Mouse (Mus musculus) heart, embryonic 13.5 days (tissue): ENCODE measurements at regions not wholly inside any gene's neighbourhood (a gene's known extent, or its start where the extent isn't known, plus 50 kb on each side); places are given as distances from the start of the nearest gene placed in this dataset.

ENCODE experiments used
- ATAC-seq: fragments of 200-750 bp; cut with Nextera tagmentation; 2 replicates; pipeline ENCODE4 v1.8.0; 2017; ENCODE audit warnings: moderate TSS enrichment; ENCODE audit not compliant: insufficient number of reproducible peaks, low FRiP score, low TSS enrichment; ENCODE audit errors: extremely low read depth
- H3K27ac ChIP-seq: fragments of 300-500 bp; sonication (generic); replicated peaks from 2 replicates; pipeline ENCODE4 v1.5.1; 2015; ENCODE audit warnings: moderate library complexity, mild to moderate bottlenecking, inconsistent platforms
- H3K27me3 ChIP-seq: fragments of 300-500 bp; sonication (generic); replicated peaks from 2 replicates; pipeline ENCODE4 v1.6.1; 2015; ENCODE audit warnings: mild to moderate bottlenecking, inconsistent platforms
- H3K36me3 ChIP-seq: fragments of 300-500 bp; sonication (generic); 2 replicates; pipeline ENCODE4 v1.6.1; 2015; ENCODE audit warnings: mild to moderate bottlenecking, inconsistent platforms
- H3K4me1 ChIP-seq: fragments of 300-500 bp; sonication (generic); 2 replicates; pipeline ENCODE4 v1.6.1; 2015; ENCODE audit warnings: inconsistent platforms
- H3K4me2 ChIP-seq: fragments of 300-500 bp; sonication (generic); 2 replicates; pipeline ENCODE4 v1.6.1; 2015; ENCODE audit warnings: inconsistent platforms, mild to moderate bottlenecking, moderate library complexity
- H3K4me3 ChIP-seq: fragments of 300-500 bp; sonication (generic); 2 replicates; pipeline ENCODE4 v1.5.1; 2015; ENCODE audit warnings: moderate library complexity, mild to moderate bottlenecking, inconsistent platforms
- H3K9ac ChIP-seq: fragments of 300-500 bp; sonication (generic); 2 replicates; pipeline ENCODE4 v1.6.1; 2015; ENCODE audit warnings: inconsistent platforms, mild to moderate bottlenecking, moderate library complexity
- H3K9me3 ChIP-seq: fragments of 300-500 bp; sonication (generic); 2 replicates; pipeline ENCODE4 v1.6.1; 2016; ENCODE audit warnings: inconsistent platforms
- WGBS: fragments of 180-500 bp; shearing (Covaris S2); methylation state at CpG from one replicate; pipeline ENCODE4 v1.1.7; 2015; ENCODE audit warnings: mixed read lengths; 5-methylcytosine and 5-hydroxymethylcytosine counted together

DNA sequence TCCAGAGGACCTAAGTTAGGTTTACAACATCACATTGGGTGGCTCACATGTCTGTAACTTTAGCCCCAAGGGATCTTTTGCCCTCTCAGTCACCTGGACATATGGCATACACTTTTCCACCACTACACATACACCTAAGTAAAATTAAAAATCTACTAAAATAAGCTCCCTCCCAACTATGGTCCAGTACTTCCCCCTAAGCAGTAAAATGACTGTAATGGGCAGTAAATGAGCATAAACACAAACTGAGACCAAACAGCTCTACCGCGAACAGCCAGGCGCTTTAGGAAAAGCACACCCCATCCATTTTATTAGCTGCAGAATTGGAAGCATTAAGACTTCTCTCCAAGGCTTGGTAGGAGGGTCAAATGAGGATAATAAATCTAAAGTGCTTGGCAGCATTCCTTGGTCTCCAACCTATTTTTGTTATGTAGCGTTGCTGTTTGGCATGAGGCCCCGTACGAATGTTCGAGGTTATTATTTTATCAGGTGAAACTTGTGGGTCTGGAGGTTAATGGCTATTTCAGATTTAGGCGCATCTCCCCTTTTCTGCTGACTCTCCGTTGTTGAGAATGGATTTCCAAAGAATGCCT is 157.5 kb upstream of the Eif4g2 start:
- no peak overlapping the region for H3K4me3 ChIP-seq
- no peak overlapping the region for H3K27ac ChIP-seq
- H3K27me3 ChIP-seq = no peaks in the 10 kb centered on the region
- H3K4me2 ChIP-seq = no peak overlapping the region
- H3K4me1 ChIP-seq = 0 out of 2 replicates have a peak, but pooled peaks cover 5% of the 10 kb centered on the region
- 70% methylated on average over 9 of the region's 9 CpGs for WGBS
- ATAC-seq = no peak
- H3K9ac ChIP-seq = no peak overlapping the region
- peaks cover 4% of the 10 kb centered on the region; the same call in 1 of the 2 replicates for H3K9me3 ChIP-seq
- no peaks in the 10 kb centered on the region for H3K36me3 ChIP-seq

DNA sequence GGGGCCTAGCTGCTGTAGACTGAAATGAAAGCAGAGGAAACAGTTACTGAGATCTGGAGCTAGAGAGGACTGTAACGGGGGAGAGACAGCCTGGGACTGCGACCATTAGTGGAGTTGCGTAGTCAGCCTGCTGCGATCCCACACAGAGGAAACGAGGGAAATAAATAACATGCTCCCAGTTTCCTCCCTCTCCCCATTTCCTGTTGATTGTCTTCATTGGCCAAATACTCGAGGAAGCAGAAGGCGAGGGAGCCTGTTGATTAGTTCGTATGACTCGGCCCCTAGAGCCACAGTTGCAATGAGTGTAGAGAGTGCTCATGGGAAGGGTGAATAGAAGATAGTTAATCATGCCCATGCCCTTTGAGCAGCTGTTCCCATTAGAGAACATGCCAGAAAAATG is 155.0 kb upstream of the Eif4g2 start:
- Histone ChIP-seq H3K4me1 (0 out of 2 replicates have a peak, but pooled peaks cover 5% of the 10 kb centered on the region), H3K4me3 (no peak overlapping the region), H3K4me2 (no peak overlapping the region), H3K27ac (peak overlapping the region; percentile 45; the same call in 1 of the 2 replicates), H3K9me3 (peaks cover 4% of the 10 kb centered on the region; the same call in 1 of the 2 replicates), H3K27me3 (no peaks in the 10 kb centered on the region), H3K9ac (no peak overlapping the region), H3K36me3 (no peaks in the 10 kb centered on the region)
- WGBS = 58% methylated on average over 9 of the region's 9 CpGs
- ATAC-seq = no peak

DNA sequence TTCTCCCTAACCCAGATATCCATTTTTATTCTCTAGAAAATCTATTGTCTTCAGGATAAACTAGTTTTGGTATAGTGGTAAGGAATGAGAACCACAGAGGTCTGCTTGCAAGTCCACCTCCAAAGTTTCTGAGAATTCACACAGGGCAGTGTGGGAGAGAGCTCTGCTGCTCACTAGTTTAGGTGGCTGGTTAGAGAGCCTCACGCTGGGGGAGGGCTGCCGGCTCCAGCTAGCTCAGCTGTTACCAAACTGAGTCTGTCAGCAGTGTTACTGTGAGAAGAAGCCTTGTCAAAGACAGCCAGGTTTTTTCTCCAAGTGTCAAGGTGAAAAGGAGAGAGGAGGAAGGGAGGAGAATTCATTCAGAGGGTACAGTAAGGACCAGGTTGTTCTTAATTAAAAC is 147.8 kb upstream of the Eif4g2 start:
- no peak overlapping the region for H3K27ac ChIP-seq
- no peak overlapping the region for H3K9ac ChIP-seq
- no peaks in the 10 kb centered on the region for H3K36me3 ChIP-seq
- 54% methylated on average over 2 of the region's 2 CpGs for WGBS
- peaks cover 5% of the 10 kb centered on the region for H3K4me1 ChIP-seq
- H3K27me3 ChIP-seq = no peaks in the 10 kb centered on the region
- no peak for ATAC-seq
- H3K4me2 ChIP-seq = no peak overlapping the region
- no peak overlapping the region for H3K4me3 ChIP-seq
- H3K9me3 ChIP-seq = no peaks in the 10 kb centered on the region

DNA sequence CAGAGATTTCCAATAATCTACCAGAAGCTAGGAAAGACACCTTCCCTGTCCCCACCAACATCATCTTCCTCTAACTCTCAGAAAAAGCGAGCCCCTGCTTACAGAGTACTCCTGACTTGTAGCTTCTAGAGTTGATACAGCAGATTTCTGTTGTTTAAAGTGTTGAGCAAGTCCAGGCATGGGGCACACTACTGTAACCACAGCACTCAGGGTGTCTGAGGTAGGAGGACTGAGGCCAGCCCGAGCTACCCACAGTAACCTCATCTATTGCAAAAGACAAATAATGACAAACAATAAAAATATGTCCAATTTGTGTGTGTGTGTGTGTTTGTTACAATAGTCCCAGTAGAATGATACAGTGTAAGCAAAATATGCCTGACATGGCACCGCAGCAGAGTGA is 144.3 kb upstream of the Eif4g2 start:
- Histone ChIP-seq H3K27ac (no peak overlapping the region), H3K4me3 (no peak overlapping the region), H3K27me3 (no peaks in the 10 kb centered on the region), H3K9me3 (no peaks in the 10 kb centered on the region), H3K4me1 (peaks cover 5% of the 10 kb centered on the region), H3K4me2 (no peak overlapping the region), H3K36me3 (no peaks in the 10 kb centered on the region), H3K9ac (no peak overlapping the region)
- WGBS = 58% methylated on average over 3 of the region's 3 CpGs
- no peak for ATAC-seq

DNA sequence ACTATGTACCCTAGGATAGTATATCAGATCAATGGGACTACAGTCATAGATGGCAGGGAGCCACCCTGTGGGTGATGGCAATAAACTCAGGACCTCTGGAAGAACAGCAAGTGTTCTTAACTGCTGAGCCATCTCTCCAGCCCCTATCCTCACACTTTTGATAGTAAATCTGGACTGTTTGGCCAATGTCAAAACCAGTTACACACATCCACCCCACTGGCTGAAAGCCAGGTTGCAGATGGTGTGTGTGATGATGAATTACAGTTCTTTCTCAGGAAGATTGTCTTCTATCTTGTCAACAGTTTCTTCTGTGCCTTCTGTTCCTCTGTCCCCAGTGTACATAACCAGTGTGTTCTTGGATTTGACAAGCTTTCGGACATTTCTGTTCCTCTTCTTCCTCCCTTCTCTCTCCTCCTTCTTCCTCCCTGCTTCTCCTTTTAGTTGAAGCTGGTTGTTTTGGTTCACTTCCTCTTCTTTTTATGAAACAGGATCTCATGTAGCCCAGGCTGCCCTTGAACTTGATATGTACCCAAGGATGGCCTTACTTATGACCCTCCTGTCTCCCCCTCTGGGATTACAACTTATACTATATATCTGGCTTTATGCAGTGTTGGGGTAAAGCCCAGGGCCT is 143.3 kb upstream of the Eif4g2 start:
- Histone ChIP-seq H3K9me3 (no peaks in the 10 kb centered on the region), H3K27me3 (no peaks in the 10 kb centered on the region), H3K4me3 (no peak overlapping the region), H3K36me3 (no peaks in the 10 kb centered on the region), H3K4me2 (no peak overlapping the region), H3K9ac (no peak overlapping the region), H3K4me1 (peaks cover 2% of the 10 kb centered on the region), H3K27ac (no peak overlapping the region)
- WGBS = 80% methylated on average over 1 of the region's 1 CpGs
- ATAC-seq = no peak

DNA sequence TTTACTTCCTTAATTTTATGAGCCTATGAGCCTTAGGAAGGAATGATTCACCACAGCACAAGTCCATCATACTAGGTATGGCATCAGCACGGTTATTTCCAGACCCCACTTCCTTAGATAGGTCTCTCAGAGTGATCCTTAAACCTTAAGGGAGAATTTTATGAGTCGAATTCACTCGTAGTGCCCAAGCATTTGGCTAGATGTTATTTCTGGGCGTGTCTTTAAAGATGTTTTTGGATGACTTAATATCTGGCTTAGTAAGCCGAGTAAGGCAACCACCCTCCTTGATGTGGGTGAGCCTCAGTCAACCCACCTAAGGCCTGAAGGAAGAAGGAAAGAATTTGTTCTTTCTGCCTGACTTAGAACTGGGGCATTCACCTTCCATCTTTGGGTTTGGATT is 132.8 kb upstream of the Eif4g2 start:
- peaks cover 14% of the 10 kb centered on the region for H3K4me1 ChIP-seq
- no peak overlapping the region for H3K27ac ChIP-seq
- no peaks in the 10 kb centered on the region for H3K27me3 ChIP-seq
- 76% methylated on average over 5 of the region's 5 CpGs for WGBS
- H3K9ac ChIP-seq = no peak overlapping the region
- no peak overlapping the region for H3K4me2 ChIP-seq
- H3K4me3 ChIP-seq = no peak overlapping the region
- no peaks in the 10 kb centered on the region for H3K36me3 ChIP-seq
- 0 out of 2 replicates have a peak, but pooled peaks cover 3% of the 10 kb centered on the region for H3K9me3 ChIP-seq
- ATAC-seq = no peak

DNA sequence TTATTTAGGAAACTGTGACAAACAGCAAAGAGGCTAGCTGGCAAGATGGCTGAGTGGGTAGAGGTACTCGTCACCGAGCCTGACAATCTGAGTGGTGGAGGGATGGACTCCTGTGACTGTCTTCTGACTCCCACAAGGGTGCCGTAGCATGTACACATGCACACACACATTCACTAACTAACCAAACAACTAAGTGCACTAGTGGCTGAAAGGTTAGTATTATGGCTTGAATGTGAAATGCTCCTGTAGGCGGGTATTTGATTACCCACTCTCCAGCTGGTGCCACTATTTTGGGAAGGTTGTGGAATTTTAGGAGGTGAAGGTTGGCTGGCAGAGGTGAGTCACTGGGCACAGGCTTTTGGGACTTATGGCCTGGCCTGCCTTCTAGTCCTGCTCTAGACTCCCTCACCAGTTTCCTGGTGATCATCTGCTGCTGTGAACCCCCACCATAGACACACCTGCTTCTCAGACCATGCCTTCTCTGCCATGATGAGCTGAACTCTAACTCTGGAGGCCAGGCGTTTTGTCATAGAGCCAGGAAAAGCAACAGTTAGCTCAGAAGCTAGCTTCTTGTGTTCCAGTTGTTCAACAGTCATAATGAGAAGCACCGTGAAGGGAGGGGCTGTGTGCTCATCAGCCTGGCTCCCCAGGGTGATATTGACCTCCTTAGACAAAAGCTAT is 131.5 kb upstream of the Eif4g2 start:
- no peak overlapping the region for H3K4me3 ChIP-seq
- no peaks in the 10 kb centered on the region for H3K36me3 ChIP-seq
- no peak overlapping the region for H3K9ac ChIP-seq
- peaks cover 14% of the 10 kb centered on the region for H3K4me1 ChIP-seq
- H3K27ac ChIP-seq = no peak overlapping the region
- H3K27me3 ChIP-seq = no peaks in the 10 kb centered on the region
- WGBS = 76% methylated on average over 6 of the region's 6 CpGs
- no peak overlapping the region for H3K4me2 ChIP-seq
- ATAC-seq = no peak
- H3K9me3 ChIP-seq = no peaks in the 10 kb centered on the region

DNA sequence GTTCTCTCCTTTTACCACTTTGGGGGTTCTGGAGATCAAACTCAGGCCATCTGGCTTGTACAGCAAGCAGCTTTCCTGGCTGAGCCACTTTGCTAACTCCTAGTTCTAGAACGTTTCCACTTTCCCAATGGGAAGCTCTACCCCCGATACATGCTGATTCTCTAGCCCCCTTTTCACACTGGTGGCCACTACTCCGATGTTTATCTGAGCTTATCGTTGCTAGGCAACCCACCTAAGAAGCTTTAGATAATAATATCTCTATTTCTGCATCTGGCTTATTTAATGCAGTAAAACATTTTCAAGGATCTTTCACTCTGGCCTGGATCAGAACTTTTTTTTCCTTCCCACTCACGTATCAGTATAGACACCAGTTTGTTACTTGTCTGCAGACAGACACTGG is 129.4 kb upstream of the Eif4g2 start:
- Histone ChIP-seq H3K36me3 (no peaks in the 10 kb centered on the region), H3K27me3 (no peaks in the 10 kb centered on the region), H3K4me1 (peaks cover 14% of the 10 kb centered on the region), H3K4me3 (no peak overlapping the region), H3K4me2 (no peak overlapping the region), H3K9me3 (no peaks in the 10 kb centered on the region), H3K27ac (no peak overlapping the region), H3K9ac (no peak overlapping the region)
- no peak for ATAC-seq
- 61% methylated on average over 5 of the region's 5 CpGs for WGBS

DNA sequence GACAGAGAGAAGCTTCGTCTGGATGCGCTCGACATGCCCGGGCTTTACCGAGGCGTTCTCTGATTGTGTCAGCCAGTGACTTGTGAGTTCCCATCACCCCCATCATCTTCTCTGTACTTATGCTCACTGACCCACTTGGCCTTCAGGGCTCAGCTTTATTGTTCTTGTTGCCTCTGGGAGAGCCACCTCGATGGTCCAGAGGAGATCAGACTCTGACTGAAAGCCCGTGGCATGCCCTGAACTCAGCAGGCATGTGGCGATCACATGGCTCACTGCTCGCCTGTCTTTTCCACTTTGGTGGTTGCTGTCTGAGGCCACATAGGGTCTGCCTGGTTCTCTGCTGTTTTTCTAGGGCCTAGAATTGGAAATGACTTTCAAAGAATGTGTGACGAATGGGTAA is 128.8 kb upstream of the Eif4g2 start:
- Histone ChIP-seq H3K9ac (no peak overlapping the region), H3K4me3 (no peak overlapping the region), H3K4me2 (no peak overlapping the region), H3K27me3 (no peaks in the 10 kb centered on the region), H3K9me3 (no peaks in the 10 kb centered on the region), H3K4me1 (peaks cover 9% of the 10 kb centered on the region), H3K36me3 (no peaks in the 10 kb centered on the region), H3K27ac (no peak overlapping the region)
- 75% methylated on average over 11 of the region's 11 CpGs for WGBS
- ATAC-seq = no peak

DNA sequence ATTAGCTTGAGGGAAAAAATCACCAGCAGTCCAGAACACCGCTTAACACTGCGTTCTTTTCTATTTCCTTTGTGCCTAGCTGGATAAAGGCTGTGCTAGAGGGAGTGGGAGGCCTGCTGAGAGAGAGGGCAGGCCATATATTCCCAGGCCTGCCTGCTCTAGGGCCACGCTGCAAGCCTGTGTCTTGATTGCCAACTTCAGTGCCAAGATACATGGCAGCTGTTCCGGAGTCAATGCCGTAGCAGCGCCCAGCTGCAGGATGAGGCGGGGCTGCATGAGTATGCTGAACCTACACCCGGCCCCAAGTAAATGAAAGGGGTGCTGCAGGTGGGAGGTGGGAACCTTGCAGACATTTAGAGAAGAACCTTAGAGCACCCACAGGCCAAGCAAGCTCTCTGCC is 127.5 kb upstream of the Eif4g2 start:
- Histone ChIP-seq H3K4me2 (no peak overlapping the region), H3K27ac (no peak overlapping the region), H3K36me3 (no peaks in the 10 kb centered on the region), H3K27me3 (no peaks in the 10 kb centered on the region), H3K4me1 (no peaks in the 10 kb centered on the region), H3K9me3 (no peaks in the 10 kb centered on the region), H3K9ac (no peak overlapping the region), H3K4me3 (no peak overlapping the region)
- no peak for ATAC-seq
- 91% methylated on average over 8 of the region's 8 CpGs for WGBS

DNA sequence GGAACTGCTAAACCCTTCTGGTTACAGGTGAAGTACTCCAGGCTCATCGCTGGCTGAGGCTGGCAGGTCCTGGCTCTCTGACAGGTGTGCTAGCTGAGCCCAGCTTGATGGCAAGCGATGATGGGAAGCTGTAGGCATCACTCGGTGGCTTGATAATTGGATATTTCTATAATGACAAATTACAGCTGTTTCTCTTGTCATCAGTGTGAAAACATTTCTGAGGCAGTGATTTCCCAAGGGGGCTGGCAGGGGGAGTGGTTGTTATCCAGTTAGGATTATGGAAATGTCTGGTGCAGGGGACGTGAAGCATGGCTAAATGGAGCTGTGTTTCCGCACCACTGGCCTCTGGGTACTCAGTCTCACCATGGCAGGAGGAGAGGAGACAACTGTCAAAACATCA is 123.0 kb upstream of the Eif4g2 start:
- Histone ChIP-seq H3K4me3 (no peak overlapping the region), H3K9me3 (peaks cover 7% of the 10 kb centered on the region; the same call in 1 of the 2 replicates), H3K4me2 (no peak overlapping the region), H3K4me1 (no peaks in the 10 kb centered on the region), H3K27ac (no peak overlapping the region), H3K27me3 (no peaks in the 10 kb centered on the region), H3K9ac (no peak overlapping the region), H3K36me3 (no peaks in the 10 kb centered on the region)
- ATAC-seq = no peak
- 68% methylated on average over 5 of the region's 5 CpGs for WGBS
